Mouse (Mus musculus): ENCODE measurements around the gene Smarcc2.

The Smarcc2 gene

GRCm38 (mm10) chr10:128458719-128459408 is at the start of gene Smarcc2:
Smarcc2 (plus strand) TSS chr10:128459248.
- DNase-seq (ENCODE audit: low read depth, low spot score): peak; percentile 71

DNA sequence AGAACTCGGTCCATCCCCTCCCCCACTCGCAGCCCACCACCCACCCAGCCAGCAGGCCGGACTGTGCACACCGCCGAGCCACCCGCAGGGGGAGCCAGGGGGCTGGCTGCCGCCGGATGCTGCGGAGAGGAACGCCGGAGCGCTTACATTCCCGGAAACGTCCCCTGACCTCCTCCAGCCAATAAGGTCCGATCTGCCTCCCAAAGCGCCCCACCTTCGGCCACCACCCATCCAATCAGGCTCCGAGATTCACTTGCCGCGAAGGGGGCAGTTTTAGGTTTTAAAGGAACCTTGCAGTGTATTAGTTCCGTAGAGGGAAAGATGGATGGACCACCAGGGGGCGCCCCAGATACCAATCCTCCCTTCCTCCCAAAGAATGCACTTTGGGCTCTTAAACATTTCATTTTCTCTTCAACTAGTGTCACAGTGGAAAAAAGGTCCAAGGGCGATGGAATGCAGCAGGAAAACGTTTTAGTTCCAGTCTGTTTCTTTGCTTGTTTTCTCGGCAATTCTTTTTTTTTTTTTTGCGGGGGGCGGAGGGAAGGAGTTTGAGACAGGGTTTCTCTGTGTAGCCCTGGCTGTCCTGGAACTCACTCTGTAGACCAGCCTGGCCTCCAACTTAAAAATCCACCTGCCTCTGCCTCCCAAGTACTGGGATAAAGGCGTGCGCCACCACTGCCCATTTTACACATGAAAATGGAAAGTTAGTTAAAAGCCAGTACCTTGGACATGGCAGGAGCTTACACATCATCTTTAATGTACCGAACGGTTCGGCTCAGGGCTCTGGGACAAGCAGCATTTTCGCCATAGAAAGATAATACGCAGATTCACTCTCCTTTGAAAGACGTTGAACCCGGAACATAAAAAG is 49.1 kb upstream of the Smarcc2 start:
- peak; percentile 94 for DNase-seq (ENCODE audit: low read depth, low spot score)

GRCm38 (mm10) chr10:128410560-128410845 is 48.5 kb upstream of the Smarcc2 start:
- DNase-seq (ENCODE audit: low read depth, low spot score): no peak

DNA sequence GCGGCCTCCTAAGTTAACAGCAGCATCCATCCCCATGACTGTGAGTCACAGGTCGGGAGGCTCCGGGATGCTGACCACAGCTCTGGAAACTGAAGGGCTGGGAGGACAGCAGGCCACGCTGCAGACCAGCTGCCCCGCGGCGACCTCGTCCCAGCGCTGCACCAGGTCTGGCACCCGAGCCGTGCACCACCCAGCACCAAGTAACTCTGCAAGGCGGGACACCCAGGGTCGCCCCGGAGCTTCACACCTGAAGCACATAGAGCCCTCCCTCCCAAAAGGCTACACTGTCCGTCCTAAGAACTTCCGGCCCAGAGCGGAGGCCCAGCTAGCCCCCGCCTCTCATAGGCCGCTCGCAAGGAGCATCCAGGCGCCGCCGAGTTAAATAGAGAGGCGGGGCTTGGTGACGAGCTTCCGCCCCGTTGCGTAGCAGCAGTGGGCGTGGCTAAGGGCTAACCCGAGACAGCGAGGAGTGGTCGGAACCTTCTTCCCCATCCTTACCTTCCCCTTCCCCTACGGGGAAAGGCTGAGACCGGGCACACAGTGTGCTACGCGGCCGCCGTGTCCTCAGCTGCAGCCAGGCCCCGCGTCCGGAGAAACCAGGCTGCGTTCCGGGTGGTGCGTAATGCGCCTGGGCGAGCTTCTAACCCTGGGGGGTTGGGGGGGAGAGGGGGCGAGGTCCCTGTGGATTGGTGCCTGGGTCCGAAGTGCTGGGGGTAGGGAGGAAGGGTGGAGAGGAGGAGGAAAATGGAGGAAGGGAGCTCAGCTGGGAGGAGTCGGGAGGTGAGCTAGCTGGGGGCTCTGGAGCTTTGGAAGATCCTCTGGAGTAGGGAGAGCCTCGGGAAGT is 47.6 kb upstream of the Smarcc2 start, which contains the start of the genes Nabp2 and Rnf41:
Nabp2 (minus strand) TSS at position 282 of the 844 bp plus-strand sequence.
Rnf41 (plus strand) TSS at position 447 of the 844 bp plus-strand sequence.
- DNase-seq (ENCODE audit: low read depth, low spot score): peak; percentile 82

- no peak for DNase-seq (ENCODE audit: low read depth, low spot score)
Observed at GRCm38 (mm10) chr10:128412055-128412381, 47.0 kb upstream of the Smarcc2 start.

GRCm38 (mm10) chr10:128412558-128412957 is 46.5 kb upstream of the Smarcc2 start:
- DNase-seq (ENCODE audit: low read depth, low spot score): no peak

- no peak for DNase-seq (ENCODE audit: low read depth, low spot score)
Observed at GRCm38 (mm10) chr10:128413076-128413475, 46.0 kb upstream of the Smarcc2 start.

DNA sequence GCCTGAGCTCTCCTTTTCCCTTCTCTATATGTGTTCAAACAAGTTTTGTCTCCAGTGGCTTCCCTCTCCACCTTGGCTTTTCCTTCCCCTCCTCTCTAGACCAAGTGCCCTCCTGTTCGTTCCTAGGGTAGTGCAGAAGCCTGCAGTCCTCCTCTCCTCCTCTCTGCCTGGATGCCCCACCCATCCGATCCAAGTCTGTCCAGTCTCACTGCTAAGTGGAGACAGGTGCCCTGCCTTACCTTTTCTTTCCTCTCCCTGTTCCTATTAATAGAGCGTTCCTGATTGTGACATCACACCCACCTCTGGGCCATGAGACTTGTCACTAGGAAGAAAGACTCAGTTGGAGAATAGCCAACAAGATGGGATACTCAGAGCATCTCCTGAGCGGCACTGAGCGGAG is 44.2 kb upstream of the Smarcc2 start:
- DNase-seq (ENCODE audit: low read depth, low spot score): no peak

- no peak for DNase-seq (ENCODE audit: low read depth, low spot score)
Observed at GRCm38 (mm10) chr10:128422426-128422825, 36.6 kb upstream of the Smarcc2 start.

DNA sequence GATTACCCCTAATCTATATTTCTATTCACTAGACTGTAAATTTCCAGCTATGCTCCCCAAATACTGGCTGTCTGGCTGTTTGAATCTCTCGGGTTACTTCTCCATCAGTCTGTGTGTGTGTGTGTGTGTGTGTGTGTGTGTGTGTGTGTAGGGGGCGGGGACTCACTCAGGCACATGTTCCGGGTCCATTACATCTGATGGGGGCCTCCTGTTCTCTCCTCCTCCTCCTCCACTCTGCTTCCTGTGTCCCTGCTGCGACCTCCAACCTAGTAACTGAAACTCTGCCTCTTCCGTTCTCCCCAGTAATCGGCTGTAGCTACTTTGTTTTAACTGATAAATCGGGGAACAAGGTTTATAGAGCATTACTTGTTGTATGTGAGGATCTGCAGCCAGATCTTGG is 34.4 kb upstream of the Smarcc2 start:
- no peak for DNase-seq (ENCODE audit: low read depth, low spot score)

DNA sequence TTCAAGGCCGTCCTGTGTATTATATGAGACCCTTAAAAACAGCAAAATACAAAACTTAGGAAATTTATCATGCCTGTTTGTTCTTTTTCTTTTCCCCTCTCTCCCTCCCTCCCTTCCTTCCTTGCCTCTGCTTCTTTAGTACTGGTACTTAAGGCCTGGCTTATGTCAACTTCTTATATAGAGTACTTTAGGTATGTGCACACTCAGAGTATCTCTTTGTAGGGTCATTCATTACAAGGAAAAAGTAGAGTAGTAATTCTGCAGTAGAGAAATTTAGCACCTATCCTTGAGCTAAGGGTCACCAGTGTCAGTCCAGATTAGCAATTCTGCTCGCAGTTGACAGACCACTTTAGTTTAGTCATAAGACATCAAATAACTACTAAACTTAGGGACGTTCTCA is 33.8 kb upstream of the Smarcc2 start:
- no peak for DNase-seq (ENCODE audit: low read depth, low spot score)

DNA sequence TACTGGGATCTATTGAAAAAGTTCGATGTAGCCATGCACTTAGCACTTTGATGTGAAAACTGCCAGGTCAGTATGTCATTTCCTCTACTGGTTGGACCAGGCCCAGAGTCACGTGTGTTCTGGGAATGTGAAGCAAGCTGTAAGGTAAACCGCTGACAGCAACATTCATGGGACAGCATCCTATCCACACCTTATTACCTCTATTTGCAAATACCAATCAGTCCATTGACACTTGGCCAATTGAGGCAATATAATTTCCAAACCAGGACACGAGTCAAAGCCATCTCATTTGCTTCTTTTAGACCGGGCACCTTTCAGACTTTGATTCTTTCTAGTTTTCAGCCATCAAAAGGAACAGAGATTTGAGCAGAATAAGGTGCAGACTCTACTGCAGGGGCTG is 30.0 kb upstream of the Smarcc2 start:
- no peak for DNase-seq (ENCODE audit: low read depth, low spot score)

DNA sequence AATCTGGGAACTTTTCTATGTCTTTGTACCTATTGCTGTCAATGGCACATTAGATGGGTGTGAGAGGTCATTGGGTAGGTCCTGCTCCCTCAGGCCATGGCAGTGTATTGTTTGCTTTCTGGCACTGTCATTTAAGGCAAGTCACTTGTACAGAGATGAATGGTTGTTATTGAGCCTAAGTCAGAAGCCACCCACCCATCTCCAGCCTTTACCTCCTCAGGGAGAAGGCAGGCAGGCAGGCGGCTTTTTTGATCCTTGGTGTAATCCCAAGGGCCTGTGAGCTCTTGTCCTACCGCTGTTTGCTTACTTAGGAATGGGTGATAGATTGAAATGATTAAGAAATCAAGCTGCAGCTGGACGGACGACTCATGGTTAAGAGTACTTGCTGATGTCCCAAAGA is 29.6 kb upstream of the Smarcc2 start:
- DNase-seq (ENCODE audit: low read depth, low spot score): no peak

- DNase-seq (ENCODE audit: low read depth, low spot score): no peak
Observed at GRCm38 (mm10) chr10:128433417-128433816, 25.6 kb upstream of the Smarcc2 start.

- DNase-seq (ENCODE audit: low read depth, low spot score): no peak
Observed at GRCm38 (mm10) chr10:128434681-128435080, 24.4 kb upstream of the Smarcc2 start.

- DNase-seq (ENCODE audit: low read depth, low spot score): no peak
Observed at GRCm38 (mm10) chr10:128435186-128435823, 23.7 kb upstream of the Smarcc2 start.

DNA sequence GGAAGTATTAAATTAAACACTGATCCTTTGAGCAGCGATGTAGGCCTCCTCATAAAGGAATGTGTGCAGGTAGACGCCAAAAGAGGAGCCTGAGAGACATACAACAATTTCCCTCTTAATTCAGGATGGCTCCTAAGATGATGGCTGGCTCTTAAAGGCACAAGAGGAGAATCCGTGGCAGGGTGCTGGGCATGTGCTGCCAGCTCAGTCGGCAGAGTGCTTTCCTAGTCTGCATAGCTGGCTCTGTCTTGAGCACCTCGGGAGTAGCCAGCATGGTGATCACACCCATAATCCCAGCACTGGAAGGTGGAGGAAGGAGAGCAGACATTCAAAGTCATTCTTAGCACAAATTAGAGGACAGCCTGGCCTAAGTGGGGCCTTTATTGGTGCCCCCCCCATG is 23.2 kb upstream of the Smarcc2 start:
- no peak for DNase-seq (ENCODE audit: low read depth, low spot score)

GRCm38 (mm10) chr10:128436376-128436775 is 22.7 kb upstream of the Smarcc2 start:
- no peak for DNase-seq (ENCODE audit: low read depth, low spot score)

- no peak for DNase-seq (ENCODE audit: low read depth, low spot score)
Observed at GRCm38 (mm10) chr10:128438675-128439279, 20.3 kb upstream of the Smarcc2 start.

DNA sequence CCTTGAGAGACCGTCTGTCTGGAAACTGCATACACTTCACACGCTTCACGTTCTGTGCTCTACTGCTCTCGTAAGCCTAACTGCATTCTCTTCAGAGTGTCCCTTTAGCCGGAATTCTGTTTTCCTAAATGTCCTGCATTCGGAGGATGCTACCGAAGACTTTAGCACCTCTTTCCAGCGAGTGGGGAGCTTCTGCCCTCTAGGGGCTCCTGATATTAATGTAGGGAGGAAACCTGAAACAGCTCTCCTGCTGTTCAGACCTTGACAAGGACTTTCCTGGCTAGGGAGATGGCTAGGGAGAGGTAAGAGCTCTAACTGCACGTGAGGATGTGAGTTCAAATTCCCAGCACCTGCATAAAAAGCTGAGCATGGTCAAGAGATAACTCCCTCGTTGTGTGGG is 18.6 kb upstream of the Smarcc2 start:
- no peak for DNase-seq (ENCODE audit: low read depth, low spot score)
